Mouse (Mus musculus): ENCODE data around the gene Nrros.
A peak's percentile ranks its signal among the peaks of the same experiment; 100 is the strongest.

Nrros gene

GRCm38 (mm10) chr16:32165281-32165821 is at the start of gene Nrros:
TSS of gene Nrros (minus strand) at chr16:32165594.
- DNase-seq (ENCODE audit: extremely low read depth, insufficient read length, low spot score), result peak; percentile 17

- DNase-seq (ENCODE audit: extremely low read depth, insufficient read length, low spot score), result no peak
Measured at GRCm38 (mm10) chr16:32214804-32215576, 49.6 kb upstream of the Nrros start.

- no peak for DNase-seq (ENCODE audit: extremely low read depth, insufficient read length, low spot score)
Measured at GRCm38 (mm10) chr16:32214156-32214555, 48.8 kb upstream of the Nrros start.

GRCm38 (mm10) chr16:32204902-32205301 is 39.5 kb upstream of the Nrros start:
- no peak for DNase-seq (ENCODE audit: extremely low read depth, insufficient read length, low spot score)

- DNase-seq (ENCODE audit: extremely low read depth, insufficient read length, low spot score), result peak; percentile 27
Measured at GRCm38 (mm10) chr16:32202681-32203080, 37.3 kb upstream of the Nrros start.

GRCm38 (mm10) chr16:32201004-32201325 is 35.6 kb upstream of the Nrros start:
- no peak for DNase-seq (ENCODE audit: extremely low read depth, insufficient read length, low spot score)

GRCm38 (mm10) chr16:32200256-32201003 is 35.0 kb upstream of the Nrros start:
- no peak for DNase-seq (ENCODE audit: extremely low read depth, insufficient read length, low spot score)

- DNase-seq (ENCODE audit: extremely low read depth, insufficient read length, low spot score), result no peak
Measured at GRCm38 (mm10) chr16:32190011-32190441, 24.6 kb upstream of the Nrros start.

- DNase-seq (ENCODE audit: extremely low read depth, insufficient read length, low spot score), result peak; percentile 16
Measured at GRCm38 (mm10) chr16:32189109-32189508, 23.7 kb upstream of the Nrros start.

GRCm38 (mm10) chr16:32186056-32186455 is 20.7 kb upstream of the Nrros start:
- no peak for DNase-seq (ENCODE audit: extremely low read depth, insufficient read length, low spot score)

- no peak for DNase-seq (ENCODE audit: extremely low read depth, insufficient read length, low spot score)
Measured at GRCm38 (mm10) chr16:32179333-32179901, 14.0 kb upstream of the Nrros start, which contains the start of gene Bex6. TSS of gene Bex6 (plus strand) at chr16:32179823.

- no peak for DNase-seq (ENCODE audit: extremely low read depth, insufficient read length, low spot score)
Measured at GRCm38 (mm10) chr16:32176896-32177686, 11.7 kb upstream of the Nrros start.

GRCm38 (mm10) chr16:32175029-32175428 is 9.6 kb upstream of the Nrros start:
- no peak for DNase-seq (ENCODE audit: extremely low read depth, insufficient read length, low spot score)

- DNase-seq (ENCODE audit: extremely low read depth, insufficient read length, low spot score), result no peak
Measured at GRCm38 (mm10) chr16:32174340-32175005, 9.1 kb upstream of the Nrros start.

- DNase-seq (ENCODE audit: extremely low read depth, insufficient read length, low spot score), result no peak
Measured at GRCm38 (mm10) chr16:32173401-32173800, 8.0 kb upstream of the Nrros start.

GRCm38 (mm10) chr16:32171031-32171731 is 5.8 kb upstream of the Nrros start:
- no peak for DNase-seq (ENCODE audit: extremely low read depth, insufficient read length, low spot score)

- DNase-seq (ENCODE audit: extremely low read depth, insufficient read length, low spot score), result no peak
Measured at GRCm38 (mm10) chr16:32167819-32168545, 2.6 kb upstream of the Nrros start.

GRCm38 (mm10) chr16:32164396-32165027 is 882 bp downstream of the Nrros start:
- no peak for DNase-seq (ENCODE audit: extremely low read depth, insufficient read length, low spot score)

All from 3134 (cell line).